Mouse (Mus musculus): ENCODE data around the gene Cacng3.

DNA sequence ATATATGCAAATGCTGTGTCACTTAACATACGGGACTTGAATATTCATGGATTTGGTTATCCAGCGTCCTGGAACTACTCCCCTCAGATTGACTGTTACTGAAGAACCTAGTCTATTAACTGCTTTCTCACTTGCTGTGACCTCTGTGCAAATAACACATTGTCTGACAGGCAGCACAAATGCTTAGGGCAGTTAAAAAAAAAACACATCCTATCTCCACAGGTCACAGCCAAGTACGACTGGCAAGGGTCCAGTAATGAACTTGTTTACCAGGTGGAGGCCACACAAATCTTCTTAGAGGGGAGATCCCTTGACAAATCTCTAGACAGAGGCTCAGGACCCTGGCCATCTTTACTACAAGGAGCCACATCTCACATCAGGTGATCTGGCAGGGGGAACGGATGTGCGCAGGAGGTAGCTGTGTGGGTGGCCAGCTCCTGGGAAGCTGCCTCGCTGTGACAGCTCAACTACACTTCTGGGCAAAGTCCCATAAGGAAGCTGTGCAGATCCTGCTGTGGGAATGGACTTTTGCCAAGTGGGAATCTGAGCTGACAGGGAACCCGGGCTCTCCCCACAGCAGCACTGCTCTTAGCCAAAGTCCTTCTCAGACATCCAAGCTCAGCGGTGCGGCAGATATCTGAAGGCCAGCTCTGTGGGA, 133.7 kb downstream of the Cacng3 start:
- TF ChIP-seq USF1 (IDR thresholded peaks at IDR 0.05; ENCODE audit: low read depth, low read length) (no peak), MYC (IDR thresholded peaks at IDR 0.05; ENCODE audit: low read depth, low read length) (no peak), POLR2AphosphoS2 (IDR thresholded peaks at IDR 0.05; ENCODE audit: low read depth, low read length) (no peak)

All from CH12.LX (cell line).